Mouse (Mus musculus) urinary bladder, adult 18-20 months (tissue): ENCODE results near the gene Rnf220.

Experiments
- DNase-seq, 2 experiments: peaks; one replicate each; pipeline ENCODE4 v3.0.0; 2022; ENCODE audit warnings: low spot score in 2 of 2, mixed read lengths in 2 of 2

The Rnf220 gene

DNA sequence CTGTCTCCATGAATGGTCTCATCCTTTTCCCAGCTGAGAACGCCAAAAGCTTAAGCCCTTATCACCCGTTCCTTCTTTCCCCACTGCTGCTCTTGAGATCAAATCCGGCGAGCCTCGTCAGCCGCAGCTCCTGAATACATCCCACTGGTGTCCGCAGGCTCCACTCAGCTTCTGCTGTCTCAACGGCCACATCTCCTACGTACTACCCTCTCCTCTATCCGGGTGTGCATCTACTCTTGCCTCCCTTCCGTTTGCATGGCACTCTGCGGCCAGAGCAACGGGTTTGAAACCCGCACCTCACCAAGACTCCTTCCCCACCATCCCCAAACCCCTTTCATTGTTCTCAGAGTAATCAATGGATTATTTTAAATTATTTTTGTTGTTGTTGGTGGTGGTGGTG, 58.8 kb downstream of the Rnf220 start:
- no peak for DNase-seq

DNA sequence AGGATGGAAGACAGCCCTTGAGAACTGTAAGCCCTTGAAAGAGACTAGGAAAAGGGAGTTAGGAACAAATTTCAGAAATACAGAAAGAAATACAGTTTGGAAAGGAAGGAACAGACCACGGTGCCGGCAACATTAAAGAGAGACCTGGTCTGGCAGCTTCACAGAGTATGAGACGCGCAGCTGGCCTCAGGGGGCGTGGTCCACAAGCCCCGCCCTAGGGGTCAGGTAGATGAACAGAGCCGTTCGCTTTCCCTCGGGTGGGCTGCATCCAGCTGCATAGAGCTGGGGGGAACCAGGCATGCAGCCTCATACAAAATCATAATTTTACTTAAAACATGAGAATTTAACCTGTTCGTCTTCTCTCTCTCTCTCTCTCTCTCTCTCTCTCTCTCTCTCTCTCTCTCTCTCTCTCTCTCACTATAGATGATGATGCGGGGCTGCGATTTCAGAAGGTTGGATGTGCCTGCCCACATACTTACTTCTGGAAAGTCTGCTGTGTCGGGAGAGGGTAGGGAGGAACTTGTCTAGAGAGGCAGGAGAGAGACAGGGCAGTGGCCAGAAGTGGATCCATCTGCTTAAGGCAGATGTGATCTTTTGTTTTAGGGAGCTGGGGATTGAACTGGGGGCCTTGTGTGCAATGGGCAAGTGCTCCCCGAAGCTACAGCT, 59.7 kb downstream of the Rnf220 start:
- no peak for DNase-seq

DNA sequence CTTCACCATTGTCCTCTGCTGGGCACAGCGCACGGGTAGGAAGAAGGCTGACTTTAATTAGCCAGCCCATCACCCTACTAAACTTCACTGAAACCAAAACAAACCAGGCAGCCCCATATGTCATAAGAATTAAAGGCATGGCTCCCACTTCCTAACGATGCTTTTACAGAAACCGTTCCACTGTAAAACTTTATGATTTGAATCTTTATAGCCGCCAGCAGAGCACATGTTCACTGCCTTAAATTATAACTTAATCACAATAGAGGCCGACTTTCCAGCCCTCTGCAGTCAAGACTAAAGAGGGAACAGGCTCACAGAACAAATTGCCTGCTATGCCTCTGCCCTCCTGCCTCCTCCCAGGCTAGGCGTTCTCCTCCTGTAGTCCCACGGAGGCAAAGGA, 62.5 kb downstream of the Rnf220 start:
- DNase-seq: no peak

DNA sequence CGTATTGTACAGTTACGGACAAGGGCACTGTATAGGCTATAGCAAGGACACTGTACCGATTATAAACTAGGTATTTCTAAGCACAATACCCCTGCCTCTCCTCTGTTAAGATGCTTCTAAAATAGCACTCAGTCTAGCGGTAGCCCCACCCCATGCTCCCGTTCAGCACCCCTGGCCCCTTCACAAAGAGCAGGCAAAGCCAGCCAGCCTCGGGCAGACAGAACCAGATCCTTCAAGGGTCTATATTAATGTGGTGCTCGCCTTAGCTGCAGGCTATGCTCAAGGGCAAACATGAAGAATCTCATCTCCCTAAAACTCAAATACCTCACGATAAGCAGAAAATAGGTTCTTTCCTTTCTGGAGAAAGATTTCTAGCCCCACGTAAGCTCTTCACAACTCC, 67.2 kb downstream of the Rnf220 start:
- DNase-seq: no peak

DNA sequence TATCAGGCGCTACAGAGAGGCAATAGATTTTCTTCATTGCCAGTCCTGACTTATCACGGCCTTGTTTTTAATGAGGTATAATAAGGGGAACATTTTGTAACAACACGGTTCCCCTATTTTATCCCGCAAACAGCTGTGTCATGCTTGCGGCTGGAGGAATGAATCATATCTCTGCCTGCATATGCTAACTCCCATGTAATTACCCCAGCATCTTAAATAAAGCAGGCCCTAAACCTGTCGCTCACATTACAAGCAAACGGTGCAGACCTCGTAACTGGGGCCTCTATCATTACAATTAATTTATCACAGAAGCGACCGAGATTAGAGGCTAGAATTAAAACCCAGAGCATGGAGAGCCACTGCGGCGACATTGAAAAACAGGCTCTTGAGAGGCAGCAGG, 69.3 kb downstream of the Rnf220 start:
- DNase-seq: no peak

DNA sequence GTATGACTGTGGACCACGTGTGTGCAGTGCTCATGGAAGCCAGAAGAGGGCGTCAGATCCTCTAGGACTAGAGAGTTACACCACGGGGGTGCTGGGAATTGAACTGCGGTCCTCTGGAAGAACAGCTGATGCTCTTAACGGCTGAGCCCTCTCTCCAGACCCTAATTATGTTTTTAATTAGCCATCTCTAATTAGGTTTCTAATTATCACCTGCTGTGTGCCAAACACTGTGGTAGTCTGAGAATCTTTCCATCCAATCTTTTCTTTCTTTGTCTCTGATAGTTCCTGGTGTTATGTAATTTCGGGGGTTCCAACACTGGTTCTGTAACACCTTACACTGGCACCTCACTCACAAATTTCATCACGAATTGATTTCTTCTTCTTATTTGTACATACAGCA, 75.8 kb downstream of the Rnf220 start:
- no peak for DNase-seq

DNA sequence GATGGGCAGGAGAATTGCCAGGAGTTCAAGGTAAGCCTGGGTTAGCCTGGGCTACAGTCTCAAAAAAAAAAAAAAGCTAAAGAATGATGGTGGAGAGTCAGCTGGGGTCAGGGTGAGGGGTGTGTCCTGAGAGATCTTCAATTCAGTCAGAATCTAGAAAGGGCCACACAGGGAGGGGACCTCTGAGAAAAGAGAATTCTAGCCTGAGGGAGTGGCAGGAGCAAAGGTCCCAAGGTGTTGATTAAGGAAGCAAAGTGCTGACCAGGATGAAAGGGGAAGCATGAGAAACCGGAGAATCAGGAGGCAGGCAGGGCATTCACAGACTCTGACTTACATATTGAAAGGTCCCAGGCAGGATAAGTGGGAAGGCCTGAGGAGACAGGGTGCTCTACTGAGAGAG, 80.0 kb downstream of the Rnf220 start:
- no peak for DNase-seq

DNA sequence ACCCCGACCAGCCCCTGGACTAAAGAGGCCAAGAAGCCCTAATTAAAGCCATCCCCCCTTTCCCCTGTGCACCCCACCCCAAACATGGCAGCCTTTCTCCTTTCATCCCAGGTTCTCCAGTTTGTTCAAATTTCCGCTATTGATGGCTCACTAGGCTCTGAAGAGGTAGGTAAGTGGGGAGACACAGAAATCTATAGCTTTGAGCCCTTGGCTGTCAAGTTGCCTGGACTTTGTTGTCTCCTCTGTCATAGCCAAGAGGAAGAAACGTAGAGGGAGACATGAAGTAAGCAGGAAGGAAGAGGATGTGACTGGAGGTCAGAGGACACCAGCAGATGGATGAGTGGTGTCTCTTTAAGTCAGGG, 86.8 kb downstream of the Rnf220 start:
- DNase-seq: no peak

DNA sequence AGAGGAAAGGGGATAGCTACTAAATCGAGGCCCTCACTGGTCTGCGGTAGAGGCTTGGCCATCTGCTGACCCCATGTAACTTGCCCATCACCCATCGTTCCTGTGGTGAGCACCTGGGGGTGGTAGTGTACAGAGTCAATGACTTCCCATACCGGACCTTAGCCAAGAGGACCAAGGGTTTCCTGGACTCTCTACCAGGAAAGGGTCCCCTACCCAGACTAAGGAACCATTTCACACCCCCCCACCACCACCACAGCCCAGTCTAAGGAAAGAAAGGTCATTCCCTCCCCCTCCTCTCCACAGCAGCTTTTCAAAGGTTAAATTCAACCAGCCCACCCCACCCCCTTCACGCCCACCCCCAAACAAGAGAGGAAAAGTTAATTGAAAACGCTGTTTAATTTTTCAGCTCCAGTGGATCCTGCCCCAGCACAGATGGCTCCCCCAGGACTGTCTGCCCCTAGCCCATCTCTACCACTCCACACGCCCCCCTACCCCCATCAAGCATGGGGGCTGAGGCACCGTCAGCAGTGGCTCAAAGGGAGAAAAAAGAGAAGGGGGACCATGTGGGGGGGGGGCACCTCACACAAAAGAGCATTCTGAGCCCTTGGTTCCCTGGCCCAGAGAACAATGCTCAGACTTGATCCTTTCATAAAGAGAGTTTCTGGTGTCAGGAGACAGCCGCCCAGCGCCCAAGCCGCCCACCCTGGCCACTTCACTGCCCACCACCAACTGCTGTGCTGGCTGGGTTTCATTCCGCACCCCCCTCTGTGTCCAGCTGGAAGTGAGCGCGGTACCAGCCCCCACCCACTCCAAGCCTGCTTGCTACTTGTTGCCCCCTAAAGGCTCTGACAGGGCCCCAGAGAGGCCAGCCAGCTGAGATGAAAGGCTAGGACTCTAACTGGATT, 87.5 kb downstream of the Rnf220 start:
- no peak for DNase-seq

DNA sequence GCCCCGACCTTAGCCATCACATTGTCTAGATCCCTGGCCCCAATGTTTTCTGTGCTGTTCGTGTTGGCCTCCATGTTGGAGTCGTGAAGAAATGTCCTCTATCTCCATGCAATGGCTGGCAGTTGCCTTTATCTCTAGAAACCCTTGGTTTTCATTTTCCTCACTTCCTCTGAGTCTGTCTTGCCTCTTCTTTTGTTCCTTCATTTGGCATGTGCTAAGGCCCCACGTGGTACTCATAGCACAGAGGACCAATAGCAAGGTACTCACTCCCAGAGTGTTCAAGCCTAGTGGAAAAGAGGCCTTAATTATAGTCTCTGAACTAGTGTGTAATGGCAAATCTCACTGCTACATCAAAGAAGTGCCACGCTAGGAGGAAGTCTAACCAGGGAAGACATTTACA, 88.9 kb downstream of the Rnf220 start:
- no peak for DNase-seq

DNA sequence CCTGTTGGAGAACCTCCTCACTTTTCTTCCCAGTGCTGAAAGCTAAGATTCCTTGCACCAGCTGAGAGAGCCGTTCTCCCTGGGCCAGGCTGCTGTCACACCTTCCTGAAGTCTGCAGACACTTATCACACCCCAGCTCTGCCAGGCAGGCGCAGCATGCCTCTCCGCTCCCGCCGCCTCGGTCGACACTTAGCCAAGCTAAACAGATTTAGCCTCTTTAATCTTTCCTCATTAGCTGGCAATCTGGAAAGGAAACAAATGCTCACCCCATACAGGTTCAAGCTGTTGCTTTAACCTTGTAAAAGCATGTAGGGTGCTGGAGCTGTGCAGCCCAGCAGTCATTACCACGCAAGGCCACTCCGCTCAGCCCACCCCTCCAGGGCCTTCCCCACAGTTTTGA, 90.9 kb downstream of the Rnf220 start:
- DNase-seq: no peak

DNA sequence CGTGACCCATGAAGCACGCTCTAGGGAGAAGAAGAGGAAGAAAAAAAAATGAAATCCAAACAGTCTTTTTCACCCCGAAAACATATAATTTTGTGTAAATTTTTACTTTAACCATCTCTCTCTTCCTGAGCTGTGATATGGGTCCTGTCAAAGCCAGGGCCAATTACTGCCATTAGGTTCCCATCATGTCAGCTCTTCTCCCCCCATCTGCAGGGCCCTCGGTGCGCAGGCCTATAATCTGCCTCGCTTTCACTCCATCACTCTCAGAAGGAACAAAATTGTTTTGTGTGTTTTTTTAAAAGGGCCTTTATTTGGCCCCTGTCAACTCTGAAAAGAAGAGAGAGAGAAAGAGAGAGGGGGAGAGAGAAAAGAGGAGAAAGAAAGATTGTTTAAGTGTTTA, 91.6 kb downstream of the Rnf220 start:
- DNase-seq: no peak

DNA sequence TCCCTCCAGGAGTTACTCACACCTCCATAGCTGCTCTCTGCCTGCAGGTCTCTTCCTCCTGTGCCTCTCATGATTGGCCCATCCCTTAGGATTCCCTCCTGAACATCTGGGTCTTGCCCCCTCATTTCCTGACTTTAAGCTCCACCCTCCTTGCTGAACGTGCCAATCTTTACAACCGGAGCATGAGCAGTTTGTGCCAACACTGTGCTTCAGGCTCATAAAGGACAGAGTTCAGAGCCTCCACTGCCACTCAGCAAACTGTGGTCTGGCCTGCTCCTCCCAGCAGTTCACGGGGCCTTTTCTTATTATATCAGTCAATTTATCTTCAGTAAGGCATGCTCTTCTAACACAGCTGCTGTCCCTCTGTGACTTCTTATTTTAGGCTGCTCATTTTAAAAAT, 93.4 kb downstream of the Rnf220 start:
- no peak for DNase-seq

DNA sequence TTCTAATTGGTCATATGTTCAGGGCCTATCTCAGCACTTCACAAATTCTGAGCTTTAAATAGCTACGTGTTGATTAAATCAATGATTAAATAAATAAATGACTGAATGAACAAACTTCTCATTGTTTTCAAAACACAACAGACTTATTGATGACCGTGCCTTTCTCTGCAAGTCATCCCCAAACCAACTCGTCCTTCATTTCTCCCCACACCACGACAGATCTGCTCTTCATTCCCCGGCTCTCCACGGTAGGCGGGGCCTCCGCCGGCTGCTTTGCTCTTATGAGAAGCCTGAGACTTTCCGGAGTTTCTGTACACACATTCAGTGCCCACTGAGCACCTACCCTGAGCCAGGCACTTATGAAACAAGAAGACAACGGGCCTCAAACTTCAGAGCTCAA, 99.7 kb downstream of the Rnf220 start:
- DNase-seq: no peak

DNA sequence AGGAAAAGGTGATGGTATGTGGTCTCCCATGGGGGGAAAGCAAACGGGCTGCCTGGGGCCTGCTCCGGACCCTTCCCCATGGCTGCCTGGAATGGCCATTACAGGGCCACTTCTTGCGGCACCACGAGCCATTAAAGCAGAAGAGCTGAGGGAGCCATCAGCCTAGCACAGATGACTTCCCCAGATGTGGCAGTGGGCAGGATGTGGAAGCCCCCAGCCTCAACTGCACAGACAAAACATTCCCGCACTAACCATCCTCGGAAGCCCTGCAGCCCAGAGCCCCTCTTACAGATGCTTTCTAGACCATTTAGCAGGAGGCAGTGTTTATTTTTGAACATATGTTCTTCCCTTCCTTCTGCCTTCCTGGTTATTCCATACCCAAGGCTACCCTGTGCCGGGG, 103.8 kb downstream of the Rnf220 start:
- DNase-seq: no peak

DNA sequence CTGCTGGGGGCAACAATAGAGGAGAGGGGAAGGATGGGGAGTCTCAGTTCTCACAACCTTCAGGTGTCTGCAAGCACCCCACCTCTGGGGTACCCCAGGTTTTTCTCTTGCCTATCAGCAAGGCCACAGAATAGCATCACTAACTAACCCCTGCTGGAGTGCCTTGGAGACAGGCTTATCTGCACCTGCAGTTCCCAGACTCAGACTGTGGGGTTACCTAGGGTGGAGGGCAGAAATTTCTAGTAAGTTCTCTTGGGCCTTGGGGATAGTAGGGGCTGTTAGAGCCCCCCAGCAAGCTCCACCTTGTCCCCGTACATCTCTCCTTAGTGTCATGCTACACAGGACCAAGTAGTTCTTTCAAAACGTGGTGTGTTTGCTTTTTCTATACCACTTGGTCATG, 104.5 kb downstream of the Rnf220 start:
- no peak for DNase-seq

DNA sequence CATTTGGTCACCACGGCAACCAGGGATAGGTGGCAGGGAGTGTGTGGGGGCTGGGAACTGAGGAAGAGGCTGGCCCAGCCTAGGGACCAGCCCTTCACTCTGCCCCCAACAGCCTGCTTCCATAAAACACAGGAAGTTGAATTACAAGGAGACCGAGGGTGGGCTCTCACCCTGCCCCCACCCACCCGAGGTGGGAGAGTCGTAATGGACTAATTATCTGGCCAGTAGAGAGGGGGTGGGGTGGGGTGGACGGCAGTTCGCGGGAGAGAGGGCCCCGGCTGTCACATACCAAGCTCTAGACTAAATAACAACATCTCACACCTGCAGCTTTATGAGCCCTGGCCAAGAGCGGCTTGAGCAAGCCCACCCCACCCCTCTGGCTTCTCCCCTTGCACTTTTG, 104.9 kb downstream of the Rnf220 start:
- no peak for DNase-seq

DNA sequence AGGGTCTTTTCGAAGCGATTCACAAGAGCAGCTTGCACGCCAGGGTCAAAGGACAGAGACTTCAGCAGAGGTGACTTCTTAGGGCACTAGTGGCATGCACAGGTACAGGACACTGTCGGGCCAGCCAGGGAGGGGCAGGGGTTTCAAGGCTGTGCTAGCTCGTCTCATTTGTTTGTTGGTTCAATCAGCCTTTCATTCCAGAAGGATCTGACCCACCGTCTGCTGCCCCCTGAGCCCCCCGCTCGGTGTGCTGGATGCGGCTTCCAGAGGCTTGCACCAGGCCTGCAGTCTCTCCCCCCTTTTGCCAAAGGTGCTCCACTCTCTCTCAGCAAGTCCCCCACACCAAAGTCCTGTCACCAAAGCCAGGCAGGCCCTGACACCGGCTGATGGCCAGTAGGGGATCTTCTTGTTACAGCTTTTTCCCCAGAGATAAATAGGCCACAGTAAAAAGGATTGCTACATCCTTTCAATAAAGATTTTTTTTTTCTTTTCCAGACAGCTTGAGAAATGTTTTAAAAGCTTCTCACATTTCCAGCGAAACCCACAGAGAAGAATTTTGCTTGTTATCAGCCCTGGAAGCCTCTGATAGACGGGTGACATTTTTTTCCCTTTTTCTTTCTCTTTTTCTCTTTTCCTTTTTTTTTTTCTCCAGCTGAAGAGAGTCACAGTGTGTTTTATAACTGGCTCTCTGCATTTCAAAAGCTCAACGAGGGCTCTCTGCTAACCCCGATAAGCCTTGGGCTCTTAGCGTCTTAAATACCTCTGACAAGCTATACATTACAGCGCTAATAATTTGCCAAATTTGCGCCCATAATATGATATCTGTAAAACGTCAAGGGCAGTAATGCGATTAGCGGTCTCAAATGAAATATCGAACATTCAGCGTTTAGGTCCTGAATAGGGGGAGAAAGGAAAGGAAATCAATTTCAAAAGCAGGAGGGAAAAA, 105.7 kb downstream of the Rnf220 start:
- DNase-seq: no peak

DNA sequence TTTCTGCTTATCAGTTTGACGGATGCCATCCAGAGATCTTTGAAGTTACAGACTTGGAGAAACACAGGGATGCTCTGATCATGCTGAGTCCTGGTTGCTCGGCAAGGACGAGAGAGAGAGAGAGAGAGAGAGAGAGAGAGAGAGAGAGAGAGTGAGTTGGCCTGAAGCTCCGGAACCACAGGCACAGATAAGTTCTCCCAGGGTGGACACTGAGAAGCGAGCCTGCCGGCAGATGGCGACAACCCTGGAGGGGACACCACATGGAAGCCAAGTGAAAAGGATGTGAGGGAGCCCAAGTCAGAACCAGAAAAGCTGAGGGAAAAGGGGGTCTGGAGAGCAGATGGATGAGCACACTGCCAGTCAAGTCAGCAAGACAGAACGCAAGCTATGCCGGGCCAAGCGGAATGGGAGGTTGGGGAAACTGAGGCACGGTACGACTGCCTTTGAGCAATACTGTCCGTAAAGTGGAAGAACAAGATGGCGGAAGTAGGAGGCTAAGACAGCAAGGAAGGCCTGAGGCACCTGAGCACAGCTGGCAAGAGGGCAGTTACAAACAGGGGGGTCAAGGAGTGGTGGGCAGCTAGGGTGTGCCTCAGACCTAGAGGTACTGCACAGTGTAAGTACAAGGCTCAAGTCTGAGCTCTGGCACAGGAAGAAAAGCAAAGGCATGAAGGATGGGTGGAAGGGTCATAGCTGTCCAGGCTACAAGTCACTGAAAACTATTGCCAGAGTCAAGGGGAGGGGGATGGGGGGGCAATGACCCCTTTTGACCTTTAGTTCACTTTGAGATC, 107.4 kb downstream of the Rnf220 start:
- DNase-seq: no peak

DNA sequence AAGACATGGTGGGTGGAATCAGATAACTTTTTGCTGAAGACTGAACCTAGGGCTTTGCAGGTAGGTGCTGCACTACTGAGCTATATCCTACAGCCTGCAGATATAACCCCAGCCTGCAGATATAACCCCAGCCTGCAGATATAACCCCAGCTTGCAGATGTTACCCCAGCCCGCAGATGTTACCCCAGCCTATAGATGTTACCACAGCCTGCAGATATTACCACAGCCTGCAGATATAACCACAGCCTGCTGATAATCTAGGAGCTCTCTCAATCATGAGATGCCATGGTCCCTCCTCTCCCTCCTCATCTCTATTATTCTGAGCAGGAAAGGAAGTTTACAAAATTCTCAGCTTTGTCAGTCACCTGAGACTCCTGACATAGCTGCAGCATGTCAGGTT, 111.6 kb downstream of the Rnf220 start:
- no peak for DNase-seq

DNA sequence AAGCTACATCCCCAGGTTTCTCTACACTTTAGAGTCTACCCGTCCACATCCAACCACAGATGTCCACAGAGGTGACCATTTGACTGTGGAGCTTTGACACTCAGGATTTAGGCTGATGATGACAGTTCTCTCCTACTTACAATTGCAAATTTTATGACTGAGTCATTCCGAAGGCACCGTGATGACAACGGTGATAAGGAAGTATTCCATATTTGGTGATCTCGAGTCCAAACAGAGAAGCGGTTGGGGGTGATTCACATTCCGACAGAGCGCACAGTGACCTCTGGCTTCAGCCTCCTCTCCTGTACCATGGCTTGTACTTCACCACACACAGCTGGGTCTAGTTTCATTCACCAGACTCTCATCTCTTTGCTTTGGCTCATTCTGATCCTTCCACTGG, 115.0 kb downstream of the Rnf220 start:
- no peak for DNase-seq

DNA sequence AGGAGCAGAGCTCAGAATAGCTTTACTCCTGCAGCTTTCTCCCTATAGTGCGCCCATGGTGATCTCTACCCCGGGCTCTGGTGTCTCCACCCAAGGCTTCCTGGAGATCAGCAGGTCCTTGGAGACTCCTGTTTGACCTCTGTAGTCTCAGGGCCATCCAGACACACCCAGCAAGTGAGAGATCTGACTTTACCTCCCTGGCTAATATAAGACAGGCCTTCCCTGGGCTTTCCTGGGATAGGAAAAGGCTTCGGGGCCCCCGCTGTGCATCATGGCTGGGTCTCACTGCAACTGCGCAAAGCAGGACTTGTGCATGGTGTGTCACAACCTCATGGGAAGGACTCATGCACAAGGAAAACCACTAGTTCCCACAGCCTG, 116.3 kb downstream of the Rnf220 start:
- no peak for DNase-seq
